Mouse (Mus musculus): ENCODE results near the gene Lrsam1.

The Lrsam1 gene

DNA sequence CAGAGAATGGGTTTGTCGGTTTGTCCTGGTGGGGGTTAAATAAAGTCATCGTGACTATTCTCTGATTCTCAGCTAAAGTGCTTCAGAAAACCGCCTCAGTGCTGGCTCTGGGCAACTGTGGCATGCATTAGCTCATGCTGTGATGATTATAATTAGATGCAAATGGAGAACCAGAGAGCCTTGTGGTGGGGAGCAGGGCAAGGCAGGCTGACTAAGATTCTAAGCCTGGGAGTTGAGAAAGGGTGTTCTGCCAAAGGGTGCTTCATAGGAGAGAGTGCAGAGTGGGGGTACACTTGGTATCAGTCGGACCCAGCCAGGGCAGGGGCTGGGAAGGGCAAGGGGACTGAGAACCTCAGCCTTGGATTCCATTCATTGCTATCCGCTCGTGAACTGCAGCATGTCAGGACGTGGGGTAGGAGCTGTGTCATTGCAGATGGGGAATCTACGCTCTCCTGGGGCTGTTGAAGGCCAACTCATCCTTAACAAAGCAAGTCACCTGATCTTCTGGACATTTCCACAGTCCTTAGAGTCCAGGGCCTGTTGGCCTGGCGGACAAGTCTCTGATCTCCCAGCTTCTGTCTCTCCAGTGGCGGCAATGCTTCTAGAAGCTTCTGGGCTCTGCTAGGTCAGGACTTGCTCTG lies 64.8 kb downstream of the Lrsam1 start:
- in situ Hi-C loops (cut with MboI, MseI): no loop called here

DNA sequence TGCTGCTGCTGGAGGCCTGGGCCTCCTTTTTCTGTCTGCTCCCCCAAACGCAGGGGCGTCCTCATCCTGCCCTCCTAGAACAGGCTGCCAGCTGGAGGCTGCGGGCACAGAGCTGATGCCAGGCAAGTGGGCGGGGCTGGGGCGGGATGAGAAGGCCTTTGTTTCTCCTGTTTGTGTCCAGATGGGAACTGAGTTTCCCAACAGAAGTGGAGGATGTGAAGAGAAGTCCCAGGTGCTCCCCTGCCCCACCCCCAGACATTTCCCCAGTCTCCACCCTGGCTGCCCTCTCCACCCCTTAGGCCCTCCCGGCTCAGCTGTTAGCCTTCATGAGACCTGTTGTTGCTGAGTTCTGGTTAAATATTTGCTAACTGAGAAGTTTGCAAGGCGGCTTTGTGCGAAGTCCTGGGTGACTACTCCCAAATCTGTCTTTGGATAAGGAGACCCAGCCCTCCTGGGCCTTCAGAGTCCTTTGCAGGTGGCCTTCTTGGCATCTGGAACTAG lies 65.8 kb downstream of the Lrsam1 start:
- in situ Hi-C loops (cut with MboI, MseI): no loop called here

DNA sequence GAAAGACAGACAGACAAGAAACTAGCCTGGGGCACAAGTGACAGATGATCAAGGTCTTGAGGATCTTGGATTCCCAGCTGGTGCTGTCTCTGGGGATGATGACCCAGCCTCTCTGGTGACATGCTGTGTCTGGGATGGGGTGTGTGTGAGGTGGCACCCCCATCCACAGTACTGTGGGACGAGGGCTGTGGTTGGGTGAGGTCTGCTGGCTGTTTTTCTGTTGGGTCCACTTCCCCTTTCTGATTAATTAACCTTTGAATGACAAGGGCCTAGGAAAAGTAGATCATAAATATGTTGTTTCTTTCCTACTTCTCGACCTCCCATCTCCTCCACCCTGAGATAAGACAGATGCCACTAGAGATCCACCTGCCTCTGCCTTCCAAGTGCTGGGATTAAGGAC lies 67.3 kb downstream of the Lrsam1 start:
- in situ Hi-C loops (cut with MboI, MseI): no loop called here

DNA sequence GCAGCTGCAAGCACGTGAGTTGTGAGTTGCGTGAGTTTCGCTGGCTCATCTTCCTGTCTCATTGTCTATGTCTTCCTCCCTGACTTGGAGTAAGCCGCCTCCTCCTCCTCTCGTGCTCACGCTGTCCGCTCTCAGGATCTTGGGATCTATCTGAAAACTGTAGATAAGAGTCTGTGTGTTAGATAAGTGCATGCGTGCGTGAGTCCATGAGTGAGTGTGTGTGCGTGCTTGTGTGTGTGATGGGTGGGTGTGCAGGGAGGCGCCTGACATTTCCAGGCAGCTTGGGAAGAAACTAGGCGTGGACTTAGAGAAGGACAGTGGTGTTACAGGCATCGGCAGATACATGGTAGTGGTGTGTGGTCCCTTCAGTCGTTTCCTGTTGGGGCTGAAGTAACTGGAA lies 68.9 kb downstream of the Lrsam1 start:
- in situ Hi-C loops (cut with MboI, MseI): no loop called here

DNA sequence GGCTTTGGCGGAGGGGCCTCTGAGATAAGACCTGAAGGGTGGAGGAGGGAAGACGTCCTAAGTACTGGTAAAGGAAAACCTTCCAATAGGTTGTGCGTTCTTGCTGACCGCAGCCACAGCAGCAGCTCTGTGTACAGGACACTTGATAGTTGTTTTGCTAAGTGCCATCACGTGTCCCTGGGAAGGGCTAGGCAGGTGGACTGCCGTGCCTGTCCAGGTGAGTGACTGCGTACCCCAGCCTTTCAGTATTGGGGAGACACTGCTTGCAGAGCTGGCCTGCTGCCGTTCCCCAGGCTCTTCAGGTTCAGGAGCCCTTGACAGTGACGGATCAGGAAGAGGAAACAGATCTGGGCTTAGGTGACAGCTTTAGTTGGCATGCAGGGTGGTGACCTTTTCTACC lies 70.1 kb downstream of the Lrsam1 start:
- in situ Hi-C loops (cut with MboI, MseI): no loop called here

DNA sequence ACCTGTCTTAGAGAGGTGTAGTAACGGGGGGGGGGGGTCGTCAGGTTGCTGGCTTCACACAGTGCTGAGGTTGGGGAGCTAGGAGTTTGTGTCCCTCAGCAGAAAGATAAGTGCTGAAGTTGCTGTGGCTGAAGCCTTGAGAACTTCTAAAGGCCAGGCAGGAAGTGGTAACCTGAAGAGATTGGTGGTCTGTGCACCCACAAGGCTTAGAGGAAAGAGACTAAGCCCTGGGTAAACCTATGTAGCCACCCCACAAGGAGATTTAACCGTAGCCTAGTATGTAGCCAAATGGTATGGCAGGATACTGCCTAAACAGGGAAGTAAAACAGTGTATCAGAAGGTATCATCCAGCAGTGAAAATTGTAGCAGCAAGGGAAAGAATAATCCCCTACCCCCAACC lies 71.1 kb downstream of the Lrsam1 start:
- in situ Hi-C loops (cut with MboI, MseI): no loop called here

DNA sequence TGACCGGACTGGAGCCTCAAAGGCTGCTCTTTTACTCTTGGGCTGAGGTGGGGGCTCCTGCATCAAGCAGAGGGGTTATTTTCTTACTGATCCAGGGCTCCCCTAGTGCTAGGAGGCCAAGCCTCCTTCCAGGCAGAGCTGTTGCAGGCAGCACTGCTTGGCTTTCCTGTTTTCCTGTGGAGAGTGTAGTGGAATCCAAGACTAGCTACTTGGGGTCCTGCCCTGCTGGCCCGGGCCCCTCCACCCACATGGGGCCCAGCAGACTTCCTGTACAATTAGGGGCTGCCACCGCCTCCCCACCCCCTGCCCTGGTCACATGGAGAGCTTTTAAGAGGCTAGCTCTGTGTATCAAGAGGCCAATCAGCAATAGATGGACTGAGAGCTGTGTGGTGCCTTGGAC lies 72.9 kb downstream of the Lrsam1 start:
- in situ Hi-C loops (cut with MboI, MseI): no loop called here

DNA sequence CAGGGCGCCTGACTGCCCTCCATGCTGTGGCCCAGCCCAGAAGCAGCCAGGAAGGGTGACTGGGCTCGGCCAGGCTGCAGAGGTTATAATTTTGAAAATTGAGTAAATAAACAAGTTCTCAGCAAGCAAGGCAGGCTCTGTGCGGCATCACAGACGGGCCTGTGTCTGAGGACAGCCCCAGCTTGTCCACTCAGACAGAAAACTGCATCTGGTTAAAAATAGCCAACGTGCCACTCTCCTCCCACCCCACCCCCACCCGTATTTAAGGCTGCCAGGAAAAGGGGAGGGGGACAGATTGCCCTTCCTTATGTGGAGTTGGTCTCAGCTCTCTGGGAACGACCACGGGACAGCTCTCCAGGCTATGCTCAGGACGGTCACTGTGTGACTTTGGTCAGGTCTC lies 73.4 kb downstream of the Lrsam1 start:
- in situ Hi-C loops (cut with MboI, MseI): no loop called here

DNA sequence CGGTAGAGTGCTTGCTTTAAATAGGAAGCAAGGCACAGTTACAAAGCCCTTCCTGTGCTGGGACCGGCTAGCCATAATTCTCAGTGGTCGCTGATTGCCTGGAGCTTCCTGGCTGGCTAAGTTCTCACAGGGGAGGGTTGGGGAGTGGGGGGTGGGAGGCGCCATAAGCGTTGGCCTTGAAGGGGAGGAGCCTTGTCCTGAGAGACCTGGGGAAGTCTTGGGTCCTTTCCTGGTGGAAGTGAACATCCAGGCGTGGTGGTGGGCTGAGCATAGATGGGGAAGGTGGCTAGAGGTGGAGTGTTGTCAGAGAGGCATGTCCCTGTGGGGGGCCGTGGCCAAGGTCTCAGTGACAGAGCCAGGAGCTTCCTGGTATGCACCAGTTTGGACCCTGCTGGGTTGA lies 76.7 kb downstream of the Lrsam1 start:
- in situ Hi-C loops (cut with MboI, MseI): no loop called here

DNA sequence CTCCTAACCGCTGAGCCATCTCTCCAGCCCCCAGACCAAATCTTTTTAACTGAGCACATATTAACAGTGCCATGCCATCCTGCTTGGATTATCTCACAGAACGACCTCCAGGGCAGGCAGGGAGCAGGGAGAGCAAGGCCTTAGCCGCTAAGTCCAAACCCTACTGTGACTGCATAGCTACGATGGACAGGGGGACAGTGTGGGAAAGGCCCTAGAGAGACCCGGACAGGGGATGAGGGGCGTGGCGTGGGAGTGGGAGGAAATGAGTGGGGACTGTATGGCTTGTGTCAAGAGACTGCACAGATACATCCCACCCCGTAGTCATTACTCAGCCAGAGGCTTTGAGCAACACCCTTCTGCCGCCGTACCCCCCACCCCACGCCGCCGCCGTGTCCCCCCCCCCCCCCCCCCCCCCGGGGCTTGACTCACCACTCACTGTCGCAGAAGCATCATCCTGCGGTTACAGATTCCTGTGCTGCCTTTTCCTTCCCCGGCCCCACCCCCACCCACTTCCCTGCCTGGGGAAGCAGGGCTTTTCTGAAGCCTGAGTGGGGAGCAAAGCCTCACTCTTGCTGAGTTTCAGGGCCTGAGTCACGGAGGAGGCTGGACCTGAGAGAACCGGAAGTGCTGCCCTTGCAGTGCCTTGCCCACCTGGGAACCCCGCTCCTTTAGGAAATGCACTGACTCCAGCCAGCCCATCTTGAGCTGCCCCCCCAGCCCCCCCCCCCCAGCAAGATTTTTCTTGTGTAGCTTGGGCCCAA lies 79.0 kb downstream of the Lrsam1 start:
- in situ Hi-C loops (cut with MboI, MseI): no loop called here

DNA sequence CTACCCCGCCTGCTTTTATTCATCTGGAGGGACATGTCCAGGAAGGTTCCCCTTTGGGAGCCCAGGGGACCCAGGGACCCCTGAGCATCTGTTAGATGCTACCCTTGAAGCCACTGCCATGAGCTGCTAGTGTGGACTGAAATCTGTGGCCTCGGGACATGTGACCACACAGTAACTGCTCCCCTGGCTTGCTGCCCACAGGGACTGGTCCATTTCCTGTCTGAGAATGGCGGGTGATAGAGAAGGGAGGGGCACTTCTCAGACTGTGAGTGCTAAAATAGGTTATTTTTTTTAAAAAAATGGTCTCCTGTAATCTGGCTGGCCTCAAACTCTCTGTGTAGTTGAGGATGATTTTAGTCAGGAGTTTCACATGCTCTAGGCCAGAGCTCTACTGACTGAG lies 79.7 kb downstream of the Lrsam1 start:
- in situ Hi-C loops (cut with MboI, MseI): no loop called here

DNA sequence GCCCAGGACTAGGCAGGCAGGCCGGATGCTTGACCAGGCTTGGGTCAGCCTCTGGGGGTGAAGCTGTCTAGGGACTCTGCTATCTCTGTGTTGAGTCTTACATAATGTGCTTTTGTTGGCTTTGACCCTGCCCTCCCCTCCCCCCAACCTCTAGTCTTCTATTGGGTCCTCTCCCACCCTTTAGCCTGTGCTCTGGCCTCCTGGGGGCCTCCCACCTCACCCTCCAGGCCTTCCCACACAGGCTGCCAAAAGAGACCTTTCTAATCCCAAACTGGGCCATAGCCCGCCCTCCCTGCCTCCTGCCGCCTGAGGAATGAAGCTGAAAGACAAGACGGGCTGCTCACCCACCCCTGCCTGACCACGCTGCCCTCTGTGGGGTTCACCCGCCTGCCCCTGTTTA lies 80.4 kb downstream of the Lrsam1 start:
- in situ Hi-C loops (cut with MboI, MseI): no loop called here

DNA sequence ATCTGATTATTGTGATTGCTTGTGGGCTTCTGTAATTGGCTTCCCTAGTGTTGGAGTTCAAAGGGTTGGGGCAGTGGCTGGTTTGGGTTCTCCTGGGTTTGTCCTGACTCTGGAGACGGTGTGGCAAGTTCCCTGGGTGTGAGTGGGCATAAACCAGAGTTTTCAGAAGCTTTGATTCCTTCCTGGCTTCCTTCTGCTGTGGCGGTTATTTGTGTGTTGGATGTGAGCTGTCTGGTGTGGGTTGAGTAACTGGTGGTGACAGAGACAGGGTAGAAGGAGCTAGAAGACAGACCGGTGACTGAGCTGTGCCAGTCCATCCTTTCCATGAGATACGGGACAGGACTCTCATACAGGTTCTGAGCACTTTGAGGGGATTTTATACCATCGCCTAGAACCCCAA lies 81.8 kb downstream of the Lrsam1 start:
- in situ Hi-C loops (cut with MboI, MseI): no loop called here

DNA sequence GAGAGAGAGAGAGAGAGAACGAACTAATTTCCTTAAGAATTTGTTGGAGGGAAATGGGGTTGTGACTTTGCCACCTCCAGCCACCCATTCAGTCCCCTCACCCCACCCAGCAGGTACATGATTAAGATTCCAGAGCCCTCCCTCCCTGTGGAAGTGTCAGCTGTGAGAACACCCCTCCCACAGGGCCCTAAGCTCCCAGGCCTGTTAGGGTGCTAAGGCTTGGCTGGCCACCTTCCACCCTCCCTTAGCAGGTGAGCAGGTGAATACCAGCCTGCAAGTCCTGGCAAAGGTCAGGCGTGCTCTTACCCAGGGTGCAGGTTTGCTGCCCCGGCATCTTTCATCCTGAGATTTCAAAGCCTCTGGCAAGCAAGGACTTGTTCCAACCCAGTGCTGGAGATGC lies 83.0 kb downstream of the Lrsam1 start:
- in situ Hi-C loops (cut with MboI, MseI): no loop called here

DNA sequence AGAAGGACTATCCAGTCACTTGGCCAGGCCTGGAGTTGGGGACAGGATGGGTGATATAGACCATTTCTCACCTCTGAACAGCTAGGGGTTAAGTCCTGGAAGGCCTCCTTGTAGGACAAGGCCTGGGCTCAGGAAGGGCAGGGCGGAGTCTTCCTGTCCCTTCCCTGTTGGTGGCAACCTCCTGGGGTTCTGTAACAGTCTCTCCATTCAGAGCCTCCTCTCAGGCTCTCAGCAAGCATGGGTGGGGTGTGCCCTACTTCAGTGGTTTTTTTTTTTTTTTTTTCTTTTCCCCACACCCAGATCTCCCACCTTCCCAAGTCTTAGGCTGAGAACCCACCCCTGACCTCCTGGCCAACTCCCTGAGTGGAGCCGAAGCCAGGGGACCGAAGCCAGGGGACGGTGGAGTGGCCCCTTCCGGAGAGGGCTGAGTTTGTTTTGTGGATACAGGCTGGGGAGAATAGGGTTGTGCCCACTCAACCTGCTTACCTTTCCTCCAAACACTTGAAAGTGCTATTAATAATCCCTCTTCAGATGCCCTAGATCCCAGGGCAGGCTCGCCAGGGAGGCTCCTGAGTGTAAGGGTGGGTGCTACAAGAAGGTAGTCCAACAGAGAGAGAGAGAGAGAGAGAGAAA lies 83.5 kb downstream of the Lrsam1 start:
- in situ Hi-C loops (cut with MboI, MseI): no loop called here

DNA sequence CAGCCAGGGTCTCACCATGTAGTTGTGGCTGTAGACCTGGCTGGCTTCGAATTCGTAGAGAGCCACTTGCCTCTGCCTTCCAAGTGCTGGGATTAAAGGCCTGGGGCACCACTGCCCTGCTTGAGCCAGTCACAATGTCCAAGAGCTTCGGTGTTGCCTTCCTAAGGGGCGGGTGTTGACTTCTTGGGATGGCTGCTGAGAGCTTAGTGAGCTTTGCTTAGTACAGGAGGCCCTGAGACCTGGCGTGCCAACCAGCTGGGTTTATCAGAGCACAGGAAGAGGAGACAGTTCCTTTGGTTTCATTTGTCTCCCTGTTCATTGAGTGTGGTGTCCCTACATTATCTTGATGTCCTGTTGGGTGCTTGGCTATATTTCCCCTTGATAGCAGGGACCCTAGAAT lies 84.1 kb downstream of the Lrsam1 start:
- in situ Hi-C loops (cut with MboI, MseI): no loop called here

DNA sequence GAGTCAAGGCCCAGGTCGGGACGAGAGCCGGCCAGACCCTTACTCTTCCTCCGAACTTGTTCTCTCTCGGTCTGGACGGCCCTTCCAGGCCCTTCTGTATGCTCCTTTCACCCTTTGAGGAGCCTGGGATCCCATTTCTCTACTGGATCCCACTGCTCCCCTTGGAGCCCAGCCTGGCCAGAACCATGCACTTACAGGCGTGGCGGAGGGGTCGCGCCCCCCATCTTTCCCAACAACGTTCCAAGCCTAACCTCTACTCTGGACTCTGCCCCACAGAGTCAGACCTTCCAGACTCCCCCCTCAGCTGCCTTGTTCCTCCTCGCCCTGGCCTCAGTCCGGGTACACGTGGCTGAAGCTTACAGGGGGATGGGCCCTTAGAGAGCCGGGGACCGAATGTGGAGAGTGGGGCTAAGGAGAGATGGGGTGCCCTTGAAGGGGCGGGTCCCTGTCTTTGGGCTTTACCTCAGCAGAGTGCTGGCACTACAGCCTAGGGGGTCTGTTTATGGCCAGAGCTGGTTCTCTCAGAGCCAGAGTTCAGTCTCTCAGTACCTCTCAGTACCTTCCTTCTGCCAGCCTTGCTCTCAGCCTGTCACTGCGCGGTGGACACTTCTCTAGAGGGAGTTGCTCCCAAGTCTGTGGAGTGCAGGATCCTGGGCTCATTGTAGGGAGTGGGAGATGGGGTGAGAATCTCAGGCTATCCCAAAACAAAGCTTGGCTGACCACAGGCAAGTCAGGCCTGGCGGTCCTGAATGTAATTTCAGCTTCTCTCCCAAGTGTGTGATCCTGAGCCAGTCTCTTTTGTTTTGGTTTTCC lies 84.7 kb downstream of the Lrsam1 start:
- in situ Hi-C loops (cut with MboI, MseI): no loop called here

DNA sequence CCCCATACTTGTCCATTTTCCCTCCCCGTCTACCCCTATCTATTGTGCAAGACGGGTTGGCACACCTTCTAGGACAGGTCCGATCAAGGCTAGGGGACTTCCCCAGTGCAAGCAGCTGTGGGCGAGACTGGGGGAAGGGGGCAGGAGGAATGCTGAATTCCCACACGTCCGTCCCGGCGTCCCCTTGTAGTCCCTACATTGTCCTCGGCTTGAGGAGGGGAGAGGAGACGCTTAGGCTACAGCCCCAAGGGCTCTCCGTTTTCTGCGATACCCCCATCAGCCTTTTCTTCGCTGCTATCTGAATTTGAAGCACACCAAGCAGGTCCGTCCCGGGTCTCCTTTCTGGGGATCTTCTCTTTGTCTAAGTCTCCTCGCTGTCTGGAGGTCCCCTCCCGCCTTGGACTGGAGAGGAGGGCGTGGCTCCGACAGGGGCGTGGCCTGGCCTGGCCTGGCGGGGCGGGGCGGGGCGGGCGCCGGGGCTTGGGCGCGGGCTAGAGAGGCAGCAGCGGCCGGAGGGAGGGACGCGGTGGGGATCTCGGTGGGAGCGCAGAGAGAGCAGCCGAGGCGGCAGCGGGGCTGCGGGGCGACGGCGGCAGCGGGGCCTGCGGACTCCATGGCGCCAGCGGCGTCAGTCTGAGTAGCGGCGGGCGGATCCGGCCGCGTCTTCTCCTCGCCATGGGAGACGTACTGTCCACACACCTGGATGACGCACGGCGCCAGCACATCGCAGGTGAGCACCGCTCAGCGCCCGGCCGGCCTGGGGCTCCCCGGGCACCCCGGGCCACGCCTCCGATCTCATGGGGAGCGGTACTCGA lies 85.5 kb downstream of the Lrsam1 start, which contains the start of gene Fam129b:
Gene Fam129b (plus strand): TSS at position 440 of the 815 bp plus-strand sequence.
- in situ Hi-C loops (cut with MboI, MseI): no loop called here
